Mouse (Mus musculus): ENCODE measurements around the gene Tom1l1. TPM values are rescaled to one million over a fixed set of nuclear protein-coding genes. Genes with fewer than 3 reads are reported as not detected.
"Not testable (repeated sequence)": the region's sequence is repeated elsewhere in the genome, so short reads cannot be mapped to it uniquely, and the experiment has no call there.

Gene Tom1l1
- 40.3 and 47.1 TPM in 2 replicates for polyA plus RNA-seq (2015; fragmentation: Nextera tagmentation; extraction: Ambion mirVana)

DNA sequence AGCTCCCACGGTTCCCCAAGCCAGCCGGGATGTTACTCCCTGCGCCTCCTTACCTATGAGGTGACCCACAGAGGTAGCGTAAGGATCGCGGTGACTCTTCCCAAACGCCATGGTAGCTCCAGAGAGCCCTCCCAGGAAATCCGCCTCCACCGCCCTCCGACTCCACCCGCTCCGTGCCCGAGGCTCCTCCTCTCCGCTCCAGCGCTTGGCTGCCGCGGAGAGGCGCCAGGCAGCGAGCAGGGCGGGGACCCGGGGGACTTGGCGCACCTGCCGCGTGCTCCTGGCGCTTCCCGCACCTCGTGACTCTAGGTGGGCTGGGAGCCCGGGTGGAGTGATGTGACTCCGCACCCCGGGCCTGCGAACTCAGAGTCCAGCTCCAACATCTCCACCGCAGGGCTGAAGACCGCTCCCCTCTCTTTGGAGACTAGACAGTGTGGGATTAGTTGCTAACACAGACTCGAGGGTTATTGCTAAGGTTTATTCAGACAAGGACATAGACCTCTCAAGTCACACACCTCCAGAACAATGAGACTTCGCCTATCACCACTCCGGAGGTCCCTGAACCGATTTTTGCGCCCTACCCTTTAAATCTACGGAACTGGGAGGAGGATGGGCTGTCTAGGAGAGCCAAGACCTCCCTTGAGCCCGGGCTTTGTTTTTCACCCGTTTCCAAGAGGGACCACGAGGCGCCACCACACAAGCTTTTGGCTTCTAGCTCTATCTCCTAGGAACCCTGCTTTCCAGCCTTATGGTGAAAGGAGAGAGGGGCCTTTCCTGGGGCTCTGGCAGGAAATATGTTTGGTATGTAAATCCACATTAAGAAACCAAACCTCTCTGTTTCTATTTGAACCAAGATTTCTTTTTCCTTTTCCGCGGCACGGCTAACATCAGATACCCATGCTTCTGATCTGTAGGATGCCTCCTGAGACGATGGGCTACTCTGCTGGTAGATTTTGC lies at the start of gene Tom1l1:
Tom1l1 (minus strand) TSS at position 907 of the 957 bp plus-strand sequence.
- Histone ChIP-seq H3K27me3 (ENCODE audit: control insufficient read depth, insufficient read depth, low read length) (no peaks in the 10 kb centered on the region), H3K4me2 (ENCODE audit: low read depth, low read length) (peak within 1 kb of the TSS; percentile 91), H3K9me3 (replicated peaks; ENCODE audit: control insufficient read depth, low read length) (no peaks in the 10 kb centered on the region), H3K36me3 (ENCODE audit: control insufficient read depth, insufficient read depth, low read length) (peaks cover 6% of the 10 kb centered on the region; the same call in 1 of the 2 replicates), H3K4me3 (replicated peaks; ENCODE audit: low read length) (peak within 1 kb of the TSS; percentile 56), H3K27ac (ENCODE audit: low read length) (peak within 1 kb of the TSS; percentile 37), H3K9ac (ENCODE audit: low read length) (peak within 1 kb of the TSS; percentile 59), H3K4me1 (ENCODE audit: control insufficient read depth, insufficient read depth, low read length) (peaks cover 13% of the 10 kb centered on the region)
- ATAC-seq (ENCODE audit: insufficient read depth, low FRiP score), result peak; percentile 95
- 5% methylated on average over 47 of the region's 47 CpGs for WGBS

DNA sequence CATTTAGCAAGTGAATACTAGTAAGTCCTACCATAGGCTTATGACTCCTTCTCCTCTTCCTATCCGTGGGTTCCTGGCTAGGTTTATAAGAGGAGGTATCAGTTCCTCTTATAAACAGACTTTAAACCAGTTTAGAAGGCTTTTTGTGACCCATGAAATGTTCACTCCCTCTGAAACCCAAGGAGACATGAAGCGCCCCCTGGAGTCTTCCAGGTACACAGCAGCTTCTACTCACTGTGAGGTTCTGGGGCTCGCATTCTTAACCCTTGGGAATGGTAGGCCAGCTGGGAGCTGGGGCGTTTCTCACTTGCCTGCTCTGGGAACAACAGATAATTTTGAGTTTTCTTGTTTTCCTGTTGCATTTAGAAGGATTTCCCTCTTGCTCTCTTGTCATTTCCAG lies 45.4 kb upstream of the Tom1l1 start:
- Histone ChIP-seq H3K36me3 (ENCODE audit: control insufficient read depth, insufficient read depth, low read length) (no peaks in the 10 kb centered on the region), H3K27me3 (ENCODE audit: control insufficient read depth, insufficient read depth, low read length) (no peaks in the 10 kb centered on the region), H3K9ac (ENCODE audit: low read length) (no peak overlapping the region), H3K4me1 (ENCODE audit: control insufficient read depth, insufficient read depth, low read length) (no peaks in the 10 kb centered on the region), H3K9me3 (replicated peaks; ENCODE audit: control insufficient read depth, low read length) (no peaks in the 10 kb centered on the region), H3K27ac (ENCODE audit: low read length) (no peak overlapping the region), H3K4me3 (replicated peaks; ENCODE audit: low read length) (no peak overlapping the region), H3K4me2 (ENCODE audit: low read depth, low read length) (no peak overlapping the region)
- 66% methylated on average over 4 of the region's 4 CpGs for WGBS
- ATAC-seq (ENCODE audit: insufficient read depth, low FRiP score), result no peak

DNA sequence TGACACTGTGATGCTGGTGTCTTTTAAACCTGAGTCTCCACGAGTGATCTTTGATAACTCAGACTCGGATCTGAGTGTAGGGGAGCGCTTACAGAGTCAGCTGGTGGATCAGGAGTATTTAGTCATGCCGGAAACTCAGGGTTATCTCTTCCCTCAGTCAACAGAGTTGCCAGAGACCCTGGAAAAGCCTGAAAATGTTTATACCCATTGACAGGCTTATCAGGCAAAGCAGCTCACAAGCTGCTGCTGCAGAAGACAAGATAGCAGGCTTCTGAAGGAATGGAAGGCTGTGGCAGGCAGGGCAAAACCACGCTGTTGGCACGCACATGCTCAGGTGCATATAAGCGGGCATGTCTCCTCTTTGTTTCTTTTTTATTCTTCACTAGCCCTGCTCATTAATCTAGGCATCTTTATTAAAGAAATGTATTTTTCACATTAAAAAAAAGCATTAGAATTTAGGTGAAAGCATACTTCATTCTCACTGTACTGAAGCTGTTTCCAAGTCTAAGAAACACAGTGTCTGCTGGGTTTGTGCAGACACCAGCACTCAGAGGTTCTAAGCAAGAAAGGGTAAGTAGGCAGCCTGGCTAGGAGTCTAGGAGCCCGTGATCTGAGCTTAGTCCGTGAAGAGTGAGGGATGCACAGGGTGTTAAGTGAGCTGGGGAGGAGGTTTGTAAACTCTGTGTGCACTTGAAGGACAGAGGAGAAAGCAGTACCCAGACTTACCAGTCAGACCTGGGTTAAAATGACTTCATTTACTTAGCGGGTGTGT lies 39.4 kb upstream of the Tom1l1 start:
- 0 out of 2 replicates have a peak, but pooled peaks have one; percentile 33 for ATAC-seq (ENCODE audit: insufficient read depth, low FRiP score)
- H3K4me2 ChIP-seq (ENCODE audit: low read depth, low read length), result no peak overlapping the region

DNA sequence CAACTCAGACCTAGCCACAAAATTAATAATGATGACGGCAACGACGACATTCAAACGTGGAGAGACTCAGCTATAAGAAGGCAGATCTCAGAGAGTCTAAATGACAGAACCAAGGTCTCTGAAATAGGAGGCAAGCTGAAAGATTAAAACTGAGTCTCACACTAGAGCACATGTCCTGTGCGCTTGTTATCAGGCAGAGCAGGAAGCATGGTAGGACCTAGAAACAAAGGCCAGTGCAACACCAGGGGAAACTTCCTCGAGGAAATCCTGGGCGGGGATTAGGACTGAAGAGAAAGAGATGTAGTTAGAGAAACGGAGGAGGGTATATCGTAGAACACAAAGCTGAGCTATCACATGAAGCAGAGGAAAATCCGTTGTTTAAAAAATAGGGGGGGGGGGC lies 38.6 kb upstream of the Tom1l1 start:
- 70% methylated on average over 10 of the region's 10 CpGs for WGBS
- H3K4me1 ChIP-seq (ENCODE audit: control insufficient read depth, insufficient read depth, low read length), result 0 out of 2 replicates have a peak, but pooled peaks cover 3% of the 10 kb centered on the region
- H3K36me3 ChIP-seq (ENCODE audit: control insufficient read depth, insufficient read depth, low read length), result no peaks in the 10 kb centered on the region
- no peak overlapping the region for H3K4me3 ChIP-seq (replicated peaks; ENCODE audit: low read length)
- no peaks in the 10 kb centered on the region for H3K9me3 ChIP-seq (replicated peaks; ENCODE audit: control insufficient read depth, low read length)
- H3K4me2 ChIP-seq (ENCODE audit: low read depth, low read length), result no peak overlapping the region
- ATAC-seq (ENCODE audit: insufficient read depth, low FRiP score), result no peak
- no peaks in the 10 kb centered on the region for H3K27me3 ChIP-seq (ENCODE audit: control insufficient read depth, insufficient read depth, low read length)
- H3K27ac ChIP-seq (ENCODE audit: low read length), result no peak overlapping the region
- H3K9ac ChIP-seq (ENCODE audit: low read length), result no peak overlapping the region

More for the DNA sequence above, 39.4 kb upstream of the Tom1l1 start:
- 0 out of 2 replicates have a peak, but pooled peaks cover 3% of the 10 kb centered on the region for H3K4me1 ChIP-seq (ENCODE audit: control insufficient read depth, insufficient read depth, low read length)
- no peaks in the 10 kb centered on the region for H3K36me3 ChIP-seq (ENCODE audit: control insufficient read depth, insufficient read depth, low read length)
- no peaks in the 10 kb centered on the region for H3K9me3 ChIP-seq (replicated peaks; ENCODE audit: control insufficient read depth, low read length)
- H3K9ac ChIP-seq (ENCODE audit: low read length), result no peak overlapping the region
- H3K27ac ChIP-seq (ENCODE audit: low read length), result no peak overlapping the region
- 44% methylated on average over 10 of the region's 10 CpGs for WGBS
- no peaks in the 10 kb centered on the region for H3K27me3 ChIP-seq (ENCODE audit: control insufficient read depth, insufficient read depth, low read length)
- H3K4me3 ChIP-seq (replicated peaks; ENCODE audit: low read length), result no peak overlapping the region

DNA sequence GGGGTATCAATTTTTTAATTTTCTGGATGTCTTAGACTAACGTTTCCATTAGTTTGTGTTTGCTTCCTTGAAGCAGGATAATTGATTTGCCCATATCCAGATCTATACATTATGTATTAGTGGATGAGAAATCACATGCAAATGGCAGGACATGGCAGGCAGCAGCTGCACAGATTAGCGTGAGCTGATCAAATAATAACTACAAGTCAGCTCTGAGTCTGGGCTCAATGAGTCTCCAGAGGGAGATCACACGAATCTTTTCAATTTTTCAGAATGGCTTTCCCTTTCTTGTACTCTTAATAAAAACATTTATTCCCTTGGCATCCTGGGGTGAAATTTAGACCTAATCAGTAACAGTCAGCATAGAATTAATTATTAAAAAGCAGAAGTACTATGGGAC lies 34.1 kb upstream of the Tom1l1 start:
- ATAC-seq (ENCODE audit: insufficient read depth, low FRiP score), result no peak
- H3K36me3 ChIP-seq (ENCODE audit: control insufficient read depth, insufficient read depth, low read length), result no peaks in the 10 kb centered on the region
- H3K4me1 ChIP-seq (ENCODE audit: control insufficient read depth, insufficient read depth, low read length), result no peaks in the 10 kb centered on the region
- no peak overlapping the region for H3K4me2 ChIP-seq (ENCODE audit: low read depth, low read length)
- H3K27me3 ChIP-seq (ENCODE audit: control insufficient read depth, insufficient read depth, low read length), result no peaks in the 10 kb centered on the region
- WGBS, result 68% methylated on average over 3 of the region's 3 CpGs
- H3K4me3 ChIP-seq (replicated peaks; ENCODE audit: low read length), result no peak overlapping the region
- H3K9me3 ChIP-seq (replicated peaks; ENCODE audit: control insufficient read depth, low read length), result no peaks in the 10 kb centered on the region
- no peak overlapping the region for H3K27ac ChIP-seq (ENCODE audit: low read length)
- H3K9ac ChIP-seq (ENCODE audit: low read length), result no peak overlapping the region

DNA sequence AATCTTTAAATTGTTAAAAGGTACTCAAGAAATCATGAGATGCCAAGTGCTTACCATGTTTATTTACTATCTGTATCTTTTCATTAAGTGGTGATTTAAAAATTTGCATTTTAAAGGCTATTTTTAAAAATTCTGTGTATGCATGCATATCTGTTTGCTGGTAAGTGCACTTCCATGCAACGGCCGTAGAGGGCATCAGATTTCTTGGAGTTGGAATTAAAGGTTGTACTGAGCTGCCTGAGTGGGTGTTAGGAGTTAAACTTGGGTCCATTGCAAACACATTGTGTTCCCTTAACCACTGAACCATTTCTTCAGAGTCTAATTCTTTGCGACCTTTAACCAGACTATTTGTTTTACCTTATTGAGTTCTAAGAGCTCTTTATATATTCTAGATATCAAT lies 29.6 kb upstream of the Tom1l1 start:
- Histone ChIP-seq H3K9me3 (replicated peaks; ENCODE audit: control insufficient read depth, low read length) (no peaks in the 10 kb centered on the region), H3K27ac (ENCODE audit: low read length) (no peak overlapping the region), H3K27me3 (ENCODE audit: control insufficient read depth, insufficient read depth, low read length) (no peaks in the 10 kb centered on the region), H3K36me3 (ENCODE audit: control insufficient read depth, insufficient read depth, low read length) (no peaks in the 10 kb centered on the region), H3K4me3 (replicated peaks; ENCODE audit: low read length) (no peak overlapping the region), H3K4me1 (ENCODE audit: control insufficient read depth, insufficient read depth, low read length) (no peaks in the 10 kb centered on the region), H3K4me2 (ENCODE audit: low read depth, low read length) (no peak overlapping the region), H3K9ac (ENCODE audit: low read length) (no peak overlapping the region)
- WGBS, result 89% methylated on average over 3 of the region's 3 CpGs
- no peak for ATAC-seq (ENCODE audit: insufficient read depth, low FRiP score)

DNA sequence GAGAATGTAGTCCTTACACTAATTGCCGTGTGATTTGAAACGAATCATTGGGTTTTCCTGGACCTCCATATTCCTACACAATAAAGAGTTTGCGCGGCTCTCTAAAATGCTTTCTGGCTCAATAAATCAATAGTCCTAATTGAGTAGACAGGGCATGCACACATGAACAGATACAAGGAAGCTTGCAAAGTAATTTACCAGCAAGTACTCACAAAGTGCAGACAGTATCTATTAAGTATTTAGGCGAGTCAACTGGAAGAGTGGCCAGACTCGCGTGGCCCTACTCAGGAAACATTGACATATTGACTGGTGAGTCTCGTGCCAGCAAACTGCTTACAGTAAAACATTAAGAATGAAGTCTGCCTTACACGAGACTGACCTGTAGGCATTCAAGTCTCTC lies 23.4 kb upstream of the Tom1l1 start:
- no peak overlapping the region for H3K4me3 ChIP-seq (replicated peaks; ENCODE audit: low read length)
- no peak for ATAC-seq (ENCODE audit: insufficient read depth, low FRiP score)
- 63% methylated on average over 9 of the region's 9 CpGs for WGBS
- H3K27me3 ChIP-seq (ENCODE audit: control insufficient read depth, insufficient read depth, low read length), result no peaks in the 10 kb centered on the region
- no peak overlapping the region for H3K27ac ChIP-seq (ENCODE audit: low read length)
- H3K9ac ChIP-seq (ENCODE audit: low read length), result no peak overlapping the region
- no peaks in the 10 kb centered on the region for H3K36me3 ChIP-seq (ENCODE audit: control insufficient read depth, insufficient read depth, low read length)
- H3K4me1 ChIP-seq (ENCODE audit: control insufficient read depth, insufficient read depth, low read length), result no peaks in the 10 kb centered on the region
- no peaks in the 10 kb centered on the region for H3K9me3 ChIP-seq (replicated peaks; ENCODE audit: control insufficient read depth, low read length)
- no peak overlapping the region for H3K4me2 ChIP-seq (ENCODE audit: low read depth, low read length)

DNA sequence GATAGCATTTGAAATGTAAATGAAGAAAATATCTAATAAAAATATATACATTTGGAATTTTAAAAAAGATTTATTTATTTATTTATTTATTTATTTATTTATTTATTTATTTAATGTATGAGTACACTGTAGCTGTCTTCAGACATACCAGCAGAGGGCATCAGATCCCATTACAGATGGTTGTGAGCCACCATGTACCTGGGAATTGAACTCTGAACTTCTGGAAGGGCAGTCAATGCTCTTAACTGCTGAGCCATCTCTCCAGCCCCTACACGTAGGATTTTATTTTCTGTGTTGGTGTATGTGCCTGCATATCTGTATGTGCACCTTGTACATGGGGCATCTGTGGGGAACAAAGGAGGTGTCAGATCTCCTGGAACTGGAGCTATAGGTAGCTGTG lies 19.0 kb upstream of the Tom1l1 start:
- not testable (repeated sequence) for H3K9ac ChIP-seq (ENCODE audit: low read length); H3K36me3 ChIP-seq (ENCODE audit: control insufficient read depth, insufficient read depth, low read length); H3K4me3 ChIP-seq (replicated peaks; ENCODE audit: low read length); H3K27me3 ChIP-seq (ENCODE audit: control insufficient read depth, insufficient read depth, low read length); H3K4me2 ChIP-seq (ENCODE audit: low read depth, low read length); H3K9me3 ChIP-seq (replicated peaks; ENCODE audit: control insufficient read depth, low read length); H3K27ac ChIP-seq (ENCODE audit: low read length); ATAC-seq (ENCODE audit: insufficient read depth, low FRiP score); H3K4me1 ChIP-seq (ENCODE audit: control insufficient read depth, insufficient read depth, low read length)
- WGBS, result 100% methylated on average over 1 of the region's 1 CpGs
